Mouse (Mus musculus) frontal cortex, adult (tissue): Measurements from ENCODE around the gene Gpr65.

Experiments
- ATAC-seq: cut with Nextera tagmentation; 2 replicates; pipeline ENCODE4 v1.9.2; 2017; ENCODE audit warnings: mild to moderate bottlenecking, moderate library complexity, mixed read lengths; ENCODE audit not compliant: low TSS enrichment

The Gpr65 gene

GRCm38 (mm10) chr12:98282776-98283486 is 14.5 kb downstream of the Gpr65 start:
- peak; percentile 95 for ATAC-seq

- ATAC-seq, result no peak
Observed at GRCm38 (mm10) chr12:98283487-98283860, 15.0 kb downstream of the Gpr65 start.

GRCm38 (mm10) chr12:98284477-98284876 is 16.0 kb downstream of the Gpr65 start:
- ATAC-seq, result no peak

GRCm38 (mm10) chr12:98290475-98290874 is 22.0 kb downstream of the Gpr65 start:
- ATAC-seq, result no peak

- no peak for ATAC-seq
Observed at GRCm38 (mm10) chr12:98292278-98292677, 23.8 kb downstream of the Gpr65 start.

GRCm38 (mm10) chr12:98294241-98294640 is 25.8 kb downstream of the Gpr65 start:
- peak; percentile 82 for ATAC-seq

GRCm38 (mm10) chr12:98301980-98302379 is 33.5 kb downstream of the Gpr65 start:
- ATAC-seq, result no peak

- no peak for ATAC-seq
Observed at GRCm38 (mm10) chr12:98303013-98303412, 34.6 kb downstream of the Gpr65 start.

GRCm38 (mm10) chr12:98307179-98307915 is 38.9 kb downstream of the Gpr65 start:
- peak; percentile 76 for ATAC-seq

- no peak for ATAC-seq
Observed at GRCm38 (mm10) chr12:98311376-98312083, 43.1 kb downstream of the Gpr65 start.

GRCm38 (mm10) chr12:98315924-98316323 is 47.5 kb downstream of the Gpr65 start:
- ATAC-seq, result no peak

GRCm38 (mm10) chr12:98317718-98318340 is 49.4 kb downstream of the Gpr65 start:
- no peak for ATAC-seq

- ATAC-seq, result no peak
Observed at GRCm38 (mm10) chr12:98322426-98322825, 54.0 kb downstream of the Gpr65 start.

GRCm38 (mm10) chr12:98324170-98324569 is 55.7 kb downstream of the Gpr65 start:
- ATAC-seq, result peak; percentile 89
